ENCODE assay signal across 23 mouse cellular contexts in genomic region chr9:31431751-31432150, GRCm38 (mm10). TPM values are rescaled to one million over a fixed set of nuclear protein-coding genes. Genes with fewer than 3 reads are reported as not detected.
DNase-seq lines count a peak whose midpoint lies in the region; ATAC-seq and TF ChIP-seq lines count a peak whose summit lies in the region.
"Had no signal": no experiment of that assay in that cellular context is flagged by ENCODE, and none has a peak within 500 bp of the region (broad histone marks: within the 10 kb centered on the region; RNA-seq: fewer than 3 reads in every experiment).

No protein-coding gene starts in this region.

- DNase-seq in adrenal gland, postnatal 14 days, result peak; percentile 37
- no peak for DNase-seq in adrenal gland, adult 8-10 months
- DNase-seq in kidney, postnatal 4 days, result no peak
- DNase-seq in R1 (ENCODE audit: low read depth, low spot score), result peak; percentile 88
- DNase-seq in left cerebral cortex, adult 2 months (ENCODE audit: extremely low spot score in 1 of 2, low spot score in 2 of 2), result no peak
- DNase-seq: cerebellum, adult 11 months; cerebellum, adult 8-10 months; cerebellum, postnatal 14 days; gastrocnemius, postnatal 36 days; heart, postnatal 14 days; kidney, adult 2 months had no signal

- no peak for TF ChIP-seq CTCF in left cerebral cortex, adult 2 months (IDR thresholded peaks at IDR 0.05)

- ATAC-seq in kidney, embryonic 16.5 days (ENCODE audit: low FRiP score, low TSS enrichment), result peak; percentile 27; the same call in 1 of the 2 replicates
- ATAC-seq: forebrain, embryonic 15.5 days had no signal

- no peak overlapping the region for H3K27ac ChIP-seq in kidney, embryonic 16.5 days (ENCODE audit: low read length)
- H3K27ac ChIP-seq in brown adipose tissue, adult 24 weeks (replicated peaks; ENCODE audit: low read depth, low read length), result peak overlapping the region; percentile 73
- H3K27ac ChIP-seq in left cerebral cortex, adult 2 months, result no peak overlapping the region
- H3K27ac ChIP-seq: embryonic facial prominence, embryonic 12.5 days; forebrain, embryonic 15.5 days; heart, embryonic 15.5 days; hindbrain, embryonic 13.5 days; hindbrain, postnatal 0 days had no signal

- no peak overlapping the region for H3K9ac ChIP-seq in kidney, embryonic 16.5 days (replicated peaks; ENCODE audit: low read length)
- H3K9ac ChIP-seq: embryonic facial prominence, embryonic 12.5 days; forebrain, embryonic 15.5 days; heart, embryonic 15.5 days; hindbrain, embryonic 13.5 days had no signal

- 53% methylated on average over 5 of the region's 5 CpGs for whole genome bisulfite sequencing in kidney, embryonic 16.5 days

- H3K4me1 ChIP-seq in kidney, embryonic 16.5 days (ENCODE audit: insufficient read depth, low read length), result 0 out of 2 replicates have a peak, but pooled peaks cover 8% of the 10 kb centered on the region
- peaks cover 16% of the 10 kb centered on the region for H3K4me1 ChIP-seq in brown adipose tissue, adult 24 weeks (ENCODE audit: control insufficient read depth, insufficient read depth, insufficient read length, low read length)
- H3K4me1 ChIP-seq: embryonic facial prominence, embryonic 12.5 days; forebrain, embryonic 15.5 days; heart, embryonic 15.5 days; hindbrain, embryonic 13.5 days had no signal

- H3K4me2 ChIP-seq in kidney, embryonic 16.5 days (replicated peaks; ENCODE audit: low read depth, low read length), result no peak overlapping the region
- H3K4me2 ChIP-seq: embryonic facial prominence, embryonic 12.5 days; forebrain, embryonic 15.5 days; heart, embryonic 11.5 days; heart, embryonic 15.5 days; hindbrain, embryonic 13.5 days had no signal

- no peaks in the 10 kb centered on the region for H3K9me3 ChIP-seq in kidney, embryonic 16.5 days (ENCODE audit: low read length)
- H3K9me3 ChIP-seq: embryonic facial prominence, embryonic 12.5 days; forebrain, embryonic 15.5 days; heart, embryonic 15.5 days; hindbrain, embryonic 13.5 days had no signal

- 0 out of 2 replicates have a peak, but pooled peaks cover 3% of the 10 kb centered on the region for H3K36me3 ChIP-seq in kidney, embryonic 16.5 days (ENCODE audit: insufficient read depth, low read length)
- H3K36me3 ChIP-seq: embryonic facial prominence, embryonic 12.5 days; forebrain, embryonic 15.5 days; heart, embryonic 15.5 days; hindbrain, embryonic 13.5 days had no signal

- intact Hi-C loops in left cerebral cortex, adult 2 months (cut with DNase I), result no loop called here

- no peak overlapping the region for H3K4me3 ChIP-seq in kidney, embryonic 16.5 days (ENCODE audit: low read length)
- no peak overlapping the region for H3K4me3 ChIP-seq in brown adipose tissue, adult 24 weeks (ENCODE audit: insufficient read depth, low read depth, low read length)
- H3K4me3 ChIP-seq in left cerebral cortex, adult 2 months, result no peak overlapping the region
- H3K4me3 ChIP-seq: embryonic facial prominence, embryonic 12.5 days; forebrain, embryonic 15.5 days; heart, embryonic 15.5 days; hindbrain, embryonic 13.5 days had no signal

- no peaks in the 10 kb centered on the region for H3K27me3 ChIP-seq in kidney, embryonic 16.5 days (ENCODE audit: insufficient read depth, low read length)
- H3K27me3 ChIP-seq: embryonic facial prominence, embryonic 12.5 days; forebrain, embryonic 15.5 days; heart, embryonic 15.5 days; hindbrain, embryonic 13.5 days had no signal

RNA-seq across cellular contexts. Expression of gene Tmem45b, which starts 32.5 kb away (rescaled TPM):
- 52.2 and 71.6 TPM in 2 replicates for total RNA-seq in adrenal gland, postnatal 14 days (2021)
- total RNA-seq in adrenal gland, adult 8-10 months (2022), result 10 to 100 TPM; 16.2 to 65.4 (median 27.5) TPM
- polyA plus RNA-seq in kidney, embryonic 16.5 days (2015; fragmentation: Nextera tagmentation; extraction: Ambion mirVana), result 27.6 and 31.8 TPM in 2 replicates
- polyA plus RNA-seq in brown adipose tissue, adult 24 weeks (2012; ENCODE audit: insufficient read depth, insufficient read length, missing spikeins), result 471 and 724 TPM in 2 replicates
- not detected for total RNA-seq in left cerebral cortex, adult 2 months (2021)
- total RNA-seq: common myeloid progenitor, adult 5-6 weeks; hematopoietic stem cell, adult 5-6 weeks; hindbrain, postnatal 0 days; MEL had no signal
- polyA plus RNA-seq: forebrain, embryonic 11.5 days; heart, embryonic 11.5 days; heart, embryonic 15.5 days had no signal

RNA-seq across cellular contexts. Expression of gene Nfrkb, which starts 45.8 kb away (rescaled TPM):
- 23.7 and 27.6 TPM in 2 replicates for total RNA-seq in adrenal gland, postnatal 14 days (2021)
- total RNA-seq in adrenal gland, adult 8-10 months (2022), result 10 to 100 TPM; 16.8 to 41.2 (median 24.9) TPM
- 21.9 and 23.4 TPM in 2 replicates for polyA plus RNA-seq in kidney, embryonic 16.5 days (2015; fragmentation: Nextera tagmentation; extraction: Ambion mirVana)
- 4.2 and 6.8 TPM in 2 replicates for polyA plus RNA-seq in brown adipose tissue, adult 24 weeks (2012; ENCODE audit: insufficient read depth, insufficient read length, missing spikeins)
- total RNA-seq in left cerebral cortex, adult 2 months (2021), result 10 to 100 TPM; 31.4 to 33.6 TPM

Comparison
In these comparisons a context has a peak if more than half of its experiments do, and no peak if none do; other contexts are left out.
1. DNase-seq: peak in adrenal gland, postnatal 14 days (single experiment) and R1 (single experiment); none in adrenal gland, adult 8-10 months (single experiment), kidney, postnatal 4 days (0 of 2) and left cerebral cortex, adult 2 months (0 of 2).
2. RNA of gene Tmem45b, which starts 32.5 kb away (total RNA-seq): 52.2 to 71.6 TPM in adrenal gland, postnatal 14 days and 16.2 to 65.4 TPM in adrenal gland, adult 8-10 months; not detected in left cerebral cortex, adult 2 months; every median in the first group is over 10 times any median in the second.